Mouse (Mus musculus): ENCODE data around the gene Nr5a2.

Nr5a2 gene

DNA sequence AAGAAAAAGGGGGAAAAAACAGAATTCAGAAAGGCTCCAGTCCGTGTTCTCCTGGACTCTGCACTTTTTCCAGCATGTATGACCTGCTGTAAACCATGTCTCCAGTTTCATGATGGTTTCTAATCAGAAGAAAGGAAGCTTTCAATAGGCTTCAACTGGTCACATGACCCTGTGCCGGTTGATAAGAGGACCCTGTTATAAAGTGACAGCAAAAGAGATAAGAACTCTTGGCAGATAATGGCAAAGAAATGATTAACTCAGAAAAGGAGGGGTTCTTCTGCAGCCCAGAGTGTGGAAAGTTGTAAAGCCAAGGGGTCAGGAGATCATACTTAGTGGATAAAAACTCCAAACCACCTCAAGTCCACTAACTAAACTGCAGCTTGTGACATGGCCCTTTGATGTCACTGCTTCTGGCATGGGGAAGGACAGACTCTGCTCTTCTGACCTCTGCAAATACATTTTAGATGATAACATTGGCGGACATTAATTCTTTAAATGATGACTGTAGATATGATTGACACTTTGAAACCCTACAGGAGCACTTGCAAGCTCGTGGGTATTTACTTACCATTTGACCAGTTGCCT is at the start of gene Nr5a2:
TSS of gene Nr5a2 (minus strand) at position 21 of the 585 bp plus-strand sequence.
- DNase-seq (ENCODE audit: low spot score): no peak

- no peak for DNase-seq (ENCODE audit: low spot score)
Observed at GRCm38 (mm10) chr1:137008726-137009239, 48.5 kb upstream of the Nr5a2 start.

GRCm38 (mm10) chr1:137003816-137004215 is 43.6 kb upstream of the Nr5a2 start:
- no peak for DNase-seq (ENCODE audit: low spot score)

DNA sequence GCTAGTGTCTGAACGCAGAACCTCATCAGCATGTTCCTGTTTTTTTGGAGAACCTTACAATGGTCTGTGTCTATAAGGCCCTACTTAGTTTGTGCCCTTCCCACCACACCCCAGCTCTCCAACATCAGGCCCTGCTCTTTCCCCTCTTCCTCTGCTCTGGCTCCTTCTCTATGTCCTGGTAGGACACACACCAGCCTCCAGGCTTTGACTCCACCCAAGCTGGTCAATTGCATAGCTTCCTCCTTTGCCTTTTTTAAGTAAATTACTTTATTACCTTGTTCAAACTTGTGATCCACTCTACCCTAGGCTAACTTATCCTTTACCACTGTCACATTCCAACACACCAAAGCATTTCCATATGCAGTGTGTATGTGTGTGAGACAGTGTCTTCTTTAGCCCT is 42.9 kb upstream of the Nr5a2 start:
- DNase-seq (ENCODE audit: low spot score): no peak

DNA sequence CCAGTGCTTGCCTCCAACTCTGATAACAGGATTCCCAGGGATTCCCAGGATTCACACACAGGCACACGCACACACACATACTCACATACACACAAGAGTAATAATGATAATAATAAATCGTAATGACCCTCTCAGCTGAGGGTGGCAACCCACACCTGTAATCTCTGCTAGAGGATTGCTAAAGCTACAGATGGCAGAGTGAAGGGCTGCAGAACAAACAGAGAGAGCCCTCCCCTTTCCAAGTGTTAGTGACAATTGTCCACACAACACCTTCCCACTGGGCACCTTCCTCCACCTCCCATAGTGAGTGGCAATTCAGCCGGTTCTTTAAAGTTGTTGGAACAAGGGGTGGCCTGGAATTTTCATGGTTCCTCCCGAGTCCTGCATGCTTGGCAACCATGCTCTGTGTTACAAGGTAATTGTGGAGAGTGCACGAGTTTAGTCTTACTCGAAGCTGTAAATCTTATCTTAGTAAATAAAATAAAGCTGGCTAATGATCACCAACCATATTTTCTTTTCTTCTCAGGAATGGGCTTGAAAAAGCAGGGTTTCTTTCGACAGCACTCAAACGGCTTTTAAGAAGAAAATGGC is 31.6 kb upstream of the Nr5a2 start:
- DNase-seq (ENCODE audit: low spot score): no peak

DNA sequence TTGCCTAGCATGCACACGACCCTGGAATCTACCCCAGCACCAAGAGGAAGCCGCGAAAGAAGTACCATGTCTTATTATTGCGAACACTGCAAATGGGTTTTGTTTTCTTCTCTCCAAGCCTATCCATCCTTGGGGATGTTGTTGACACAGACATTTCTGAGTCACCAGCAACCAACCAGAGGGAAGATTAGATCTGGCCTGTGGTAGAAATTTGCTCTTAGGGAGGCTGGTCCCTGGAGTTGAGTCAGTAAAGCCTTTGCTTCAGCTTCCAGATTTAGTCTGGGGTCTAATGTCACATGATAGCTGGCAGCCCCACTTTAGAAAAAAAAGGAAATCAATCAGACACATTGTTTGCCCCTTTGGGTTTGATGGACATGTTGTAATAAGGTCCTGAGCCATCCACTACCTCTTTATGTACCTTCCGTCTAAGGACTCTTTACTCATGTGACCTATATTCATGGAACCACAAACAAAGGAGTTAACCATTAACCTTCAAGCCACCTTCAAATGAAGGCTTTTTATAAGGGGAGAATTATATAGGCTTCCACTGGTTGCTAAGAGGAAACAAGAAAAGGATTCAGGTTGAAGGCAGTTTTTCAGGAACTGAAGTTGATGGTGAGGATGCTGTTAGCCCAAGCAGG is 20.1 kb upstream of the Nr5a2 start:
- DNase-seq (ENCODE audit: low spot score): no peak

DNA sequence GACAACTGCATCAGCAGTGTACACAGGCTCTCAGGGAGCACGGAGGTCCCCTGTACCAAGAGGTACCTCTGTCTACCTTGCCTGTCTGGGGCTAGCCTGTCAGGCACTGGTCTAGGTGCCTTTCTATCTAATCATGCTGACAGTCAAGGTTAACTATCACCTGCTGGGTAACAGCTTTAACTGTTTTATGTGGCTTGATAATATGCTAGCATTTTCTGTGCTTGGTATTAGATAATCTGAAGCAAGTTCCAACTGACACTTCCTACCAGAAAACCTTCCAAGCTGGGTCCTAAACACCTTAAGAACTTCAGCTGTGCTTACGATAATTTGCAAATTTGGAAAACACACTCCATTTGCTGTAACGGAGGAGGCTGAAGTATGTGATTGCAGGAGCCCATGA is 17.6 kb upstream of the Nr5a2 start:
- DNase-seq (ENCODE audit: low spot score): no peak

- no peak for DNase-seq (ENCODE audit: low spot score)
Observed at GRCm38 (mm10) chr1:136974040-136974439, 13.8 kb upstream of the Nr5a2 start.

DNA sequence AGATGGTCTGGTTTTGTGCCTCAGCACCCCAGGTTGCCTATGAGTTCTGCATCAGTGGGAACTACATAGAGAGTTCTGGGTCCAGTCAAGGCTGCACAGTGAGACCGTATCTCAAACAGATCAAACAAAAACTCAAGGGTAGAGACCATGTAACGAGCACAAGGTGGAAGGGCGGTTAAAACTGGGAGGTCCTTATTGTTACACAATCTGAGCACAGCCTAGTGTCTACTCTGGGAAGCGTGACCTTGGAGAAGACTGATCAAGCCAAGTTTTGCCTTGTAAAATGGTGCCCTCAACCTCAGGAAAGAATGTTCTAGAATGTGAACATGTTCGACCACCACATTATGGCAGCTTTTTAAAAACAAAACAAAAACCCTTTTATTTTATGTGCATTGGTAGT is 12.8 kb upstream of the Nr5a2 start:
- no peak for DNase-seq (ENCODE audit: low spot score)

DNA sequence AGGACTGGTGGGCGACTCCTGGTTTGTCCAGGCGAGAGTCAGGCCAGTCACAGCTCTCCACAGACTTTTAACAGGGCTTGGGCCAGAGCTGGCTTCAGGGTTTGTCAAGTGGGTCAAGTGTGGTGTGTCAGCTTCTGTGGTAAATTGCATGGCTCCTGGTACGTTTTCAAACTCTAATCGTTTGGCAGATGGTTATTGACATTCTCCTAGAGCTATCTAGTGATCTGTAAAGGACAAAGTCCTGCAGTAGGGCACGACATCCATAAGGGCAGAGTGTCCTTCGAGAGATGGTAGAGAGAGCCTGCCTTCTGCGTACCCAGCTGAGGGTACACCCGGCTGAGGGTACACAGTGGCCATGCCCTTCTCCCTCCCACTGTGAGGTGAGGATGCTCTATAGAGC is 10.7 kb upstream of the Nr5a2 start:
- no peak for DNase-seq (ENCODE audit: low spot score)

- no peak for DNase-seq (ENCODE audit: low spot score)
Observed at GRCm38 (mm10) chr1:136966728-136967386, 6.6 kb upstream of the Nr5a2 start.

DNA sequence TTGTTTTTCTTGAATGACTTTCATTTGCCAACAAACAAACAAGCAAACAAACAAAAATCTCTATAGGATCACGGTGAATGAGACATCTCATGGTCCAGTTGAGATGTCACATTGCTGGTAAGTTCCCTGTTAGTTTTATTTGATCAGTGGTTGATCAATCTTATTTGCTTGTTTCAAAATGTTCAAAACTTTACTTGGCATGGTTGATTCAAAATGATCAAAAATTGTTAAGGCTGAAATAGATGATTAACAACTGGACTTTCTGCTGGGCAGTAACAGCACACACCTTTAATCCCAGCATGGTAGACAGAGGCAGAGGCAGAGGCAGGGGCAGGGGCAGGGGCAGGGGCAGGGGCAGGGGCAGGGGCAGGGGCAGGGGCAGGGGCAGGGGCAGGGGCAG is 757 bp downstream of the Nr5a2 start:
- no peak for DNase-seq (ENCODE audit: low spot score)

DNA sequence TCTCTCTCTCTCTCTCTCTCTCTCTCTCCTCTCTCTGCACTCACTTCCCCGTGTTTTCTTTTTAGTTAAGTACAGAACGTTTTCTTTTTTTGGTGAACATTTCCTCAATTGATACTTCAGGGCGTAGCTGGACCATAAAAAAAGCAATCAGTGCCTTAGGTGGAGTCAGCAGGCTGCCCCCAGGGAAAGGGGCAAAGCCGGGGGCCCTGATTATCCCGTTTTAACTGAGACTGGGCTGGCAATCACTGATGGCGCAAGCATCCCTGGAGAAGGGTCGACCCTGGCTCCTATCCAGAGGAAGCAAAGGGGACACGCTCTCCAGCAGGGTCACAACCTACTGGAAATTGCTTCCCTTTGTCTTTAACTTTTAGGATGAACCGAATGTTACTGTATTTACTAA is 1.6 kb downstream of the Nr5a2 start:
- no peak for DNase-seq (ENCODE audit: low spot score)

GRCm38 (mm10) chr1:136958185-136958584 is 2.1 kb downstream of the Nr5a2 start:
- DNase-seq (ENCODE audit: low spot score): no peak

DNA sequence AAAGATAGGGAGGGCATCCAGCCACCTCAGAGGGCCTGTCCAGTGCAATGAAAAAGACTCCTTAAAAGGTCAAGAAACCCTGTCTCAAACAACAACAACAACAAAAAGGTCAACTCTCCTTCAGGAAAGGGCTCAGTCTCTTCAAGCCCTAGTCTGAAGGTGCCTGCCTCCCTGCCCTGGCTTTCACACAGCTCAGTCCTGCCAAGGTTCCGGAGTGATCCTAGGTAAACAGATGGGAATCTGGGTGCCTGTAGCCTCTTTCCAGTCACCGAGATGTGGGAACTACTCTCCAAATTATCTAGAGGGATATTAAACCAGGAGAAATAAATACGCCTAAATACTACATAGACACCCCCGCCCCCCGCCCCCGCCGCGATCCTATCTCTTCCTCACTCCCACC is 2.6 kb downstream of the Nr5a2 start:
- no peak for DNase-seq (ENCODE audit: low spot score)

DNA sequence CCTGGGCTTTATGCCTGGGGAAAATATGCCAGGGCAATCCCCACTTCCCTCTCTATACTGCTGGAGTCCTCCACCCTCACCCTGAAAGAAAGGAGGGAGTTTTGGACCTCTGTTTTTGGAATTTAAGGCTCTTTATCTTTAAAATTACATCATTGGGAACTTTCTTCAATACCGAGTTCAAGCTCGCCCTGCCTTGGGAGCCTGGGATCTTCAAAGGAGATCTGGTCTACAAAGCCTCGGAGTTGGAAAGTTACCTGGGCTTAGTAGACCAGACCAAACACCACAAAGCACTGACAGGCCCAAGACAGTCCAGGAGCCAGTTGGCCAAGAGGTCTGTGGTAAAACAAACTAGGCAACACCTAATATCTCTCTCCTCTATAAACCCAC is 6.1 kb downstream of the Nr5a2 start:
- DNase-seq (ENCODE audit: low spot score): no peak

- no peak for DNase-seq (ENCODE audit: low spot score)
Observed at GRCm38 (mm10) chr1:136953444-136954107, 6.7 kb downstream of the Nr5a2 start.

DNA sequence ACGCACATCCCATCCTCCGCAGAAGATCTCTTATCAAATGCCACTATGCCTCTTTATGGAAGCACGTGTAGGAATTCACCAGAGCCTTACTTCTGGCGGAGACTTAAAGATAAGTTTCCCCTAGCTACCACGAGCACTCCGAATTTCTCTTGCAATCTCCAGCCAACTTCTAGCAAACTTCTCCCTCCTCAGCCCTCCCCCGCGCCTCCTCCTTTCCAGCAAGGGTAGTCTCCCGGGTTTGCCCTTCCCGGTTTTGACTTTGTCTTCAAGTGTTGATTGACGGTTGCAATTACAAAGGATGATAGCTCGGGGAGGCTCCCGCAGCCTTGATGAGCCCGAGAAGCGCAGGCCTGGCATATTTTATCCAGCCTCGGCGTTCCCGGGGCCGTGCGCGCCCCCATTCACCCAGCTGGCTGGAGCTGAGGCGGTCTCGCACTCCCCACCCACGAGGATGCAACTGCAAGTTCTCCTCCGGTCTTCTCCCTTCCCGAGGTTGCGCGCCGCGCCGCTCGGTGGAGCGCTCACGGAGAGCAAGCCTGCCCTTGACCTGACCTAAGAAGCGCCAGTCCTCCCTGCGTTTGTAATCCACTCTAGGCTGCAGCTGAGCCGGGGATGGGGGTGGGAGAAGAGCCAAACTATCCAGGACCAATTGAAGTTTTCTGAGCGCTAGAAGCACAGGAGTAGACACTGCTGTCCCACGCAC is 7.5 kb downstream of the Nr5a2 start:
- no peak for DNase-seq (ENCODE audit: low spot score)

- DNase-seq (ENCODE audit: low spot score): no peak
Observed at GRCm38 (mm10) chr1:136951946-136952531, 8.2 kb downstream of the Nr5a2 start.

GRCm38 (mm10) chr1:136951155-136951650 is 9.0 kb downstream of the Nr5a2 start:
- DNase-seq (ENCODE audit: low spot score): no peak

DNA sequence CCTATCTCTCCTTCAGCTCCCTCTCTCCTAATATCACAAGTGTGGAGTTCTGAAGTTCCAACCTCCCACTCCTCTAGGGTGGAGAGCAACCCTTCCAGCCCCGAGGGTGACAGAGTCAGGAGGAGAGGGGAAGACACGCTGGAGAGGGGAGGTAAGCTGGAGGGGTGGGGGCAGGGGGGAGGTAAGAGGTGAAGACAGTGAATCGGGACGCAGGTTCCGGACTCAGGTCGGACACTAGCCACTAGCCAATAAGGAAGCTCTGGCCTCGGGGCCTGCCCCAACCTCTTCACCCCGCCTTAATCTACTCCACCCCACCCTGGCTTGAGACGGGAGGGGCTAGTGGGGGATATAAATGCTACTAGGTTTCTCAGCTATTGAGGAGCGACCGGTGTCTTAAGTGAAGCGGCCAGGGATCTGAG is 10.9 kb downstream of the Nr5a2 start:
- DNase-seq (ENCODE audit: low spot score): no peak
